Mouse (Mus musculus) frontal cortex, postnatal 25 days (tissue): Measurements from ENCODE around the gene Olfr1183.
"Not testable (repeated sequence)": the region's sequence is repeated elsewhere in the genome, so short reads cannot be mapped to it uniquely, and the experiment has no call there.

Experiments
- DNase-seq, 2 experiments: peaks; one replicate each; pipeline ENCODE4 v3.0.0; 2022; ENCODE audit warnings: low spot score in 2 of 2

Gene Olfr1183

GRCm38 (mm10) chr2:88454567-88454966 lies at the start of gene Olfr1183:
Gene Olfr1183, plus strand, starts transcription at chr2:88454867.
- DNase-seq, result not testable (repeated sequence)

- DNase-seq, result no peak
Observed at GRCm38 (mm10) chr2:88406353-88406752, 48.3 kb upstream of the Olfr1183 start, which contains the start of gene Olfr1179. Gene Olfr1179, minus strand, starts transcription at chr2:88406453.

GRCm38 (mm10) chr2:88419051-88419450 lies 35.6 kb upstream of the Olfr1183 start, which contains the start of gene Olfr1180:
Gene Olfr1180, minus strand, starts transcription at chr2:88419151.
- DNase-seq, result no peak

GRCm38 (mm10) chr2:88426071-88426470 lies 28.6 kb upstream of the Olfr1183 start, which contains the start of gene Olfr1181:
Gene Olfr1181, minus strand, starts transcription at chr2:88426171.
- DNase-seq, result no peak

- no peak for DNase-seq
Observed at GRCm38 (mm10) chr2:88449031-88449430, 5.6 kb upstream of the Olfr1183 start, which contains the start of gene Gm13757. Gene Gm13757, minus strand, starts transcription at chr2:88449131.

GRCm38 (mm10) chr2:88483298-88483697 lies 28.6 kb downstream of the Olfr1183 start, which contains the start of gene Olfr1184:
Gene Olfr1184, plus strand, starts transcription at chr2:88483598.
- no peak for DNase-seq

- DNase-seq, result no peak
Observed at GRCm38 (mm10) chr2:88493020-88493419, 38.4 kb downstream of the Olfr1183 start, which contains the start of gene Olfr1185-ps1. Gene Olfr1185-ps1, plus strand, starts transcription at chr2:88493320.

GRCm38 (mm10) chr2:88518251-88518650 lies 63.6 kb downstream of the Olfr1183 start, which contains the start of gene Olfr1186:
Gene Olfr1186, plus strand, starts transcription at chr2:88518551.
- no peak for DNase-seq
